Mouse (Mus musculus) heart, embryonic 11.5 days (tissue): ENCODE measurements around the gene Amer1. TPM values are rescaled to one million over a fixed set of nuclear protein-coding genes. Genes with fewer than 3 reads are reported as not detected.

Experiments
- ATAC-seq: fragments of 200-750 bp; cut with Nextera tagmentation; replicated peaks from 2 replicates; pipeline ENCODE4 v1.8.0; 2017; ENCODE audit warnings: moderate library complexity; ENCODE audit not compliant: insufficient number of reproducible peaks, low FRiP score, low TSS enrichment
- H3K27ac ChIP-seq: fragments of 300-500 bp; sonication (generic); 2 replicates; pipeline ENCODE4 v1.5.1; 2014; ENCODE audit warnings: mild to moderate bottlenecking, low read depth, low read length
- H3K27me3 ChIP-seq: fragments of 300-500 bp; sonication (generic); 2 replicates; pipeline ENCODE4 v1.6.1; 2014; ENCODE audit warnings: mild to moderate bottlenecking, low read length, mixed read lengths; ENCODE audit not compliant: control insufficient read depth, insufficient read depth
- H3K36me3 ChIP-seq: fragments of 300-500 bp; sonication (generic); 2 replicates; pipeline ENCODE4 v1.6.1; 2014; ENCODE audit warnings: mild to moderate bottlenecking, low read length, moderate library complexity, mixed read lengths; ENCODE audit not compliant: control insufficient read depth, insufficient read depth
- H3K4me1 ChIP-seq: fragments of 300-500 bp; sonication (generic); 2 replicates; pipeline ENCODE4 v1.6.1; 2014; ENCODE audit warnings: low read length; ENCODE audit not compliant: control insufficient read depth, insufficient read depth
- H3K4me2 ChIP-seq: fragments of 300-500 bp; sonication (generic); 2 replicates; pipeline ENCODE4 v1.6.1; 2014; ENCODE audit warnings: mild to moderate bottlenecking, moderate library complexity
- H3K4me3 ChIP-seq: fragments of 300-500 bp; sonication (generic); 2 replicates; pipeline ENCODE4 v1.5.1; 2014; ENCODE audit warnings: low read depth, low read length
- H3K9ac ChIP-seq: fragments of 300-500 bp; sonication (generic); 2 replicates; pipeline ENCODE4 v1.6.1; 2014; ENCODE audit warnings: mild to moderate bottlenecking, low read depth, low read length, moderate library complexity
- H3K9me3 ChIP-seq: fragments of 300-500 bp; sonication (generic); replicated peaks from 2 replicates; pipeline ENCODE4 v1.6.1; 2016; ENCODE audit warnings: low read length; ENCODE audit not compliant: control insufficient read depth
- WGBS: fragments of 180-500 bp; shearing (Covaris S2); extraction: QIAGEN DNeasy Blood & Tissue Kit; methylation state at CpG from one replicate; pipeline ENCODE4 v1.1.7; 2014; ENCODE audit not compliant: insufficient replicate concordance; 5-methylcytosine and 5-hydroxymethylcytosine counted together
- polyA plus RNA-seq: library from polyadenylated mRNA; unstranded; fragments of >200 nt; fragmentation: Nextera tagmentation; extraction: Ambion mirVana; gene quantifications from 2 replicates; pipeline ENCODE4 v1.2.1, GENCODE M21; 2014

Gene Amer1
- polyA plus RNA-seq = 6.5 and 7.8 TPM in 2 replicates

DNA sequence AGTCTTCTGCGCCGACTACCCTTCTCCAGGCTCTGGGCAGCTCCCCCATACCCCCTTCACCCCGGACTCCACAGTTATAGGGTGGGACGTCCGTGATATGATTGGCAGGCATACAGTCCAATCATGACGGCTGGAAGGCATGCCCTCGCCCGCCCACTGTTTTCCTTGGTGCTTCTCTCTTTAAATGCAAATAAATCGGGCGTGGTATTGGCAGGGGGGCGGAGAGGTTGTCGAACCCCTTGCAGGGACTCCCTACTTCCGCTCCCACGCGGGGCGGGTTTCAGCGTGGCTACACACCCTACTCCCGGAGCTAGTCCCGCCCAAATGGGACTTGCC, at the start of gene Amer1:
TSS of gene Amer1 (minus strand) at position 97 of the 336 bp plus-strand sequence.
- Histone ChIP-seq H3K4me1 (no peaks in the 10 kb centered on the region), H3K27ac (peak within 1 kb of the TSS; percentile 82), H3K27me3 (no peaks in the 10 kb centered on the region), H3K9me3 (no peaks in the 10 kb centered on the region), H3K4me3 (peak within 1 kb of the TSS; percentile 67), H3K36me3 (no peaks in the 10 kb centered on the region), H3K9ac (peak within 1 kb of the TSS; percentile 74), H3K4me2 (peak within 1 kb of the TSS; percentile 62)
- ATAC-seq = peak; percentile 96
- WGBS = 13% methylated on average over 19 of the region's 19 CpGs

DNA sequence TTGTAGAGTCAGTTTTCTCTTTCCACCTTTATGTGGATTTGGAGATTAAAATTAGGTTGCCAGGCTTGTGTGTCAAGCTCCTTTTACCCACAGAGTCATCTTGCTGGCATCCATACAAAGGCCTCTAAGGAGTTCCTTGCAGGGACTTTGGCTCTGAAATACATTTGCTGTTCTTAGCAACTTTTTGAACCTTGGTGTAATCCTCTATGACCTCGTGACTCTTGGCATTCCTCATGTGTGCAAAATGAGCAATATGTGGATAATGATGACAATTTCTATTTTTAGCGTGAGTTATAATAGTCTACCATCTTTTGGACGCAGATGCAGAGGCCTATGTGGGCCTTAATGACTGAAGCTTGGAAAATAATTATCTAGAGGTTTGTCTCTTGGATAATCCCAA, 12.5 kb upstream of the Amer1 start:
- ATAC-seq = no peak
- Histone ChIP-seq H3K27ac (no peak overlapping the region), H3K4me3 (no peak overlapping the region), H3K4me1 (no peaks in the 10 kb centered on the region), H3K4me2 (no peak overlapping the region), H3K9me3 (no peaks in the 10 kb centered on the region), H3K27me3 (no peaks in the 10 kb centered on the region), H3K36me3 (no peaks in the 10 kb centered on the region), H3K9ac (no peak overlapping the region)
- WGBS = 81% methylated on average over 3 of the region's 3 CpGs

DNA sequence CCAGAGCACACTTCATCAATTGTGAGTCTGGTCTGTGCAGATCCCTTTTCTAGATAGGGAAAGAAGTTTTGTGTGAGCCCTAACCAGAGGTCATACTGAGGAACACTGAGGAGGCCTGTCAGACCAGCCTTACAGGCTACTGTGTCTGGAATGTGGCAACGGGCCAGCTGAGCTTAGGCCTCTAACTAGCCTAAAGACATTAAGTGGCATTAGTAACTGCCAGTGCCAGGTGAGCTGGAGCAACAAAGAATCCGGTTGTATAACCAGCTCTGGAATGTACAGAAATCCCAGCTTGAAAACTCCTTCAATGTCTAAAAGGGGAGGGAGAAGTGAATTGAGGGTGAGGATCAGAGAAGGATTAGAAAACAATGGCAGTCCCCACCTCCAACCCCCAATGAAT, 1.2 kb upstream of the Amer1 start:
- WGBS = 63% methylated on average over 2 of the region's 2 CpGs
- no peaks in the 10 kb centered on the region for H3K9me3 ChIP-seq
- no peak overlapping the region for H3K4me3 ChIP-seq
- no peak overlapping the region for H3K9ac ChIP-seq
- H3K27ac ChIP-seq = no peak overlapping the region
- no peak for ATAC-seq
- no peaks in the 10 kb centered on the region for H3K27me3 ChIP-seq
- no peak overlapping the region for H3K4me2 ChIP-seq
- H3K36me3 ChIP-seq = no peaks in the 10 kb centered on the region
- no peaks in the 10 kb centered on the region for H3K4me1 ChIP-seq

DNA sequence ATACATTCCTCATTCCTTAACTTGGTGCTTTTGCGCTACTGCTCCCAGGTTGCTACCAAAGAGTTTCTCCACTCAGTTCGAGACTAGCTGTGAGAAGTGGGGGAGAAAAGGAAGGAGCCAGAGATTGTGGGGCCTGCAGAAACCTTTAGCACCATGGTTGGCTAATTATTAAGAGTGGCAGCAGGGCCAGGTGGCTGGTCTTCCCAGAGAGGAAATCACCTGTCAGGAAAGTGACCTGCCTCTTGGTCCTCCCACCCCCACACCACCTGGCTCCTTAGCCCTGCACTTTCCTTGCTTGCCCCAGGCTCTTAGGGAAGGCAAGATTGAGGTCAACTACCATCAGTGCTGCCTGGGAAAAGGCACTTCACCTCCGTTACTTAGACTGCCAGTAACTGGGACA, 469 bp upstream of the Amer1 start:
- Histone ChIP-seq H3K4me3 (peak overlapping the region; percentile 67), H3K9ac (peak overlapping the region; percentile 54), H3K4me2 (peak overlapping the region; percentile 62), H3K4me1 (no peaks in the 10 kb centered on the region), H3K27ac (peak overlapping the region; percentile 2; the same call in 1 of the 2 replicates), H3K9me3 (no peaks in the 10 kb centered on the region), H3K36me3 (no peaks in the 10 kb centered on the region), H3K27me3 (no peaks in the 10 kb centered on the region)
- WGBS = 33% methylated on average over 3 of the region's 3 CpGs
- ATAC-seq = no peak

DNA sequence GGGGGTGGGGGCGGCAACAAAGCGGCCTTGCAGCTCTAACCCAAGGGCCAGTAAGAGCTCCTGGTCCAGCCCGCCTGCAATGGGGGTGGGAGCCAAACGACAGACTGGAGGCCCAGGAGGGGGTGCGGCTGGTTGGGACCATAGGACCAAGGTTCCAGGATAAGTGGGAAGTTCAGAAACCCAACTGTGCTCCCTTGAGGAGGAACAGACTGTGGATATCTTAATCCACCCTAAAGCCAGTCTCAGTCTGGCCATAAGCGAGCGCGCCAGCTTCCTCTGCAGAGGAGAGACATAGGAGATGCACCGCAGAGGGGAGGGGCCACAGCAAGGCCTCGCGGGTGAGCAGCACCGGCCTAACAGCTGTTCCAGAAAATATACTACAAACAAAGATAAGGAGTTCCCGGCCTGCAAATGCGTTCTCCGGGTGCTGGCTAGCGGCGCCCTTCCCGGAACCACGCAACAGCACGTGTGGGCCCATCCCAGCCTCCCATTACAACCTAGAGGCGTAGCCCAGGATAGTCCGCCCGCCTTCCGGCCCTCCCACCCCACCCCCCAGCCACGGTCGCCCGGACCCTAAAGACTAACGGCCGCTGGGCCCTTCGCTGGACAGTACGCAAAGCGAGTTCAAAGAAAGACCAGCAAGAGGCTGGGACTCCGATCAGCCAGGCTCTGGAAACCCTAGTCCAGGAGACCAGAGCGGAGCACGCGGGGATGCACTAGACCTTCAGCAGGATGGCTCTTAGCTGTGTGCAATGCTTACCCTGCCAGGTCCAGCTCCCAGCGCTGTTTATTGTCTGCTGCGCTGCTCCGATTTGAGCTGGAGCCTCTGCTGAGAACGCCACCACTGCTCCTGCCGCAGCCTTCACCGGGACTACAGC, 535 bp downstream of the Amer1 start:
- Histone ChIP-seq H3K27ac (peak overlapping the region; percentile 82), H3K27me3 (no peaks in the 10 kb centered on the region), H3K9me3 (no peaks in the 10 kb centered on the region), H3K4me1 (no peaks in the 10 kb centered on the region), H3K36me3 (no peaks in the 10 kb centered on the region), H3K4me2 (peak overlapping the region; percentile 62), H3K9ac (peak overlapping the region; percentile 74), H3K4me3 (peak overlapping the region; percentile 67)
- ATAC-seq = peak; percentile 73
- WGBS = 17% methylated on average over 42 of the region's 42 CpGs

DNA sequence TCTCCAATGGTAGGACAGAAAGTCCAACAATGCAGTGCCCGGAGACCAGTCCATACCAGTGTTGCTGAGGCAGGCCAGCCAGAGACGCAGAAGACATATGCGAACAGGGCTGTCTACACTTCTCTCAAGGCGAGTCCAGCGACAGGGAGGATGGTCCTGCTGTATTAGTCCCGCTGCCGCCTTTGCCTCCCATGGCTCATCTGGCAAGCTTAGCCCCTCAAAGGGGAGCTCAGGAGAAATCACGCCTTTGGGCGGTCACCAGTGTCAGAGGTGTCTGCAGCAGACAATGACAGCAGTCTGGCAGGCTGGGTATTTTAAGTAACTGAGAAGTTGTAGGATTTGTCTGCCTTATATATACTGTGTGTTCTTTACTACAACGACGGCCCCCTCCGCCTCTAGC, 1.3 kb downstream of the Amer1 start:
- Histone ChIP-seq H3K4me2 (peak overlapping the region; percentile 62), H3K9ac (peak overlapping the region; percentile 74), H3K27ac (peak overlapping the region; percentile 82), H3K9me3 (no peaks in the 10 kb centered on the region), H3K4me1 (no peaks in the 10 kb centered on the region), H3K36me3 (no peaks in the 10 kb centered on the region), H3K27me3 (no peaks in the 10 kb centered on the region), H3K4me3 (peak overlapping the region; percentile 67)
- WGBS = 21% methylated on average over 12 of the region's 12 CpGs
- ATAC-seq = peak; percentile 17; the same call in 1 of the 2 replicates

DNA sequence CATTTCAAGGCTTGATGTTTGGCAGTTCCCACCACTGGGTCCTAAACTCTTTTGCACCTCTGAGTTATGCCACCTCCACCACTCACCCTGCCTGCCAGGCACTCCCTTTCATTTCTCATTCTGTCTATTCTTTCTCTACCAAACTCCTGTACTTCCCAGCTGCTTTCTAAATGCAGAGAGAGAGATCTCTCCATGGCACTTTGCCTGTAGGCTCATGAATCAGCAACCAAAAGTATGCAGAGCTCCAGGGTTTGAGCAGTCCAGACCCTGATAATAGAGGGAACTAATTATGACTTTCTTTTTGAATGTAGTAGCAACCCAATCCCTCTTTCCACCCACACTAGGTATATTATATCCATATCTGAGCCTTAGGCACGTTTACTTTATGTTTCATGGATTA, 2.4 kb downstream of the Amer1 start:
- 59% methylated on average over 1 of the region's 1 CpGs for WGBS
- Histone ChIP-seq H3K27me3 (no peaks in the 10 kb centered on the region), H3K9ac (no peak overlapping the region), H3K4me3 (no peak overlapping the region), H3K4me1 (no peaks in the 10 kb centered on the region), H3K9me3 (no peaks in the 10 kb centered on the region), H3K4me2 (peak overlapping the region; percentile 62; the same call in 1 of the 2 replicates), H3K27ac (no peak overlapping the region), H3K36me3 (no peaks in the 10 kb centered on the region)
- ATAC-seq = no peak

DNA sequence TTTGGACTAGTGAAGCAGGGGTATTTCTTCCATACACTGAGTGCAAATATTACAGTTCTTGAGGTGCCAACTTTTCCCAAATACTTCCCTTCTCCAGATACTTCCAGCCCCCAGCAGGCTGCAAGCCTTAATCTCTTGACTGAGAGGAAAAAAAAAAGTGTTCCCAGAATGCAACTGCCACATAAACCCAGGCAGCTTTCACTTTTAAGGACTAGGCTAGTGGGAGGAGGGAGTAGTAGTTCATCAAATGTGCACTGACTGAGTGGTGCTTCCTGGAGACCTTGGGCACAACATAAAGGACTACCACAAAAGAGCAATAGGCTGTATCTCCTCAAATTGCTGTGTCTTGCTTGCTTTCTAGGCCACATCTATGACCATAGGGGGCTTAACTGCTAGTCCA, 3.4 kb downstream of the Amer1 start:
- no peak overlapping the region for H3K4me3 ChIP-seq
- H3K36me3 ChIP-seq = no peaks in the 10 kb centered on the region
- H3K27me3 ChIP-seq = no peaks in the 10 kb centered on the region
- H3K4me1 ChIP-seq = no peaks in the 10 kb centered on the region
- no peak for ATAC-seq
- H3K4me2 ChIP-seq = no peak overlapping the region
- no peaks in the 10 kb centered on the region for H3K9me3 ChIP-seq
- no peak overlapping the region for H3K9ac ChIP-seq
- no peak overlapping the region for H3K27ac ChIP-seq

DNA sequence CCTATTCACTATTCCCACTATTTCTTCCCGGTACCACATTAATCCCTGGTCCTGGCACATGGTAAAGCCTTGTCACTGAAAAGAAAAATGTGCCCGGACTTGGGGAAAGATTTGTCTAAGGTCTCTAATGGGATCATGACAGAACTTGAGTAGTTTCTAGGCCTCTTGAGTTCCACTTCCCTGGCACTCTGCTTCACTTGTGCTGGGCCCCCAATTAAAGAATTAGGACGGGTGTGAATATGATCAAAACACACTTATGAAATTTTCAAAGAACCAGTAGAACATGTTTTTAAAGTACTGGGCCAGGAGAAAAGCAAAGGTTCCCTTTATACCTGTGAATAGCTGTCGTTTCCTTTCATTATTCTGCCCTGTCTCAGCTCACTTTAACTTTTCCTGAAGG, 6.2 kb downstream of the Amer1 start:
- ATAC-seq = no peak
- Histone ChIP-seq H3K4me2 (no peak overlapping the region), H3K27me3 (no peaks in the 10 kb centered on the region), H3K9me3 (no peaks in the 10 kb centered on the region), H3K9ac (no peak overlapping the region), H3K4me3 (no peak overlapping the region), H3K4me1 (no peaks in the 10 kb centered on the region), H3K36me3 (no peaks in the 10 kb centered on the region), H3K27ac (no peak overlapping the region)
- WGBS = 73% methylated on average over 4 of the region's 4 CpGs
